Mouse (Mus musculus): ENCODE measurements at regions not wholly inside any gene's neighbourhood (a gene's known extent, or its start where the extent isn't known, plus 50 kb on each side); places are given as distances from the start of the nearest gene placed in this dataset.

- Histone ChIP-seq H3K27ac (ENCODE audit: low read length) (no peak overlapping the region), H3K9ac (ENCODE audit: low read depth, low read length) (no peak overlapping the region), H3K36me3 (ENCODE audit: control insufficient read depth, insufficient read depth, low read length) (no peaks in the 10 kb centered on the region), H3K4me2 (ENCODE audit: low read length) (no peak overlapping the region), H3K27me3 (ENCODE audit: control insufficient read depth, insufficient read depth, low read depth, low read length) (no peaks in the 10 kb centered on the region), H3K4me1 (ENCODE audit: control insufficient read depth, insufficient read depth, low read length) (peaks cover 5% of the 10 kb centered on the region; the same call in 1 of the 2 replicates), H3K9me3 (replicated peaks; ENCODE audit: control insufficient read depth, low read length, poor library complexity, severe bottlenecking) (no peaks in the 10 kb centered on the region), H3K4me3 (ENCODE audit: low read depth, low read length) (no peak overlapping the region)
- 88% methylated on average over 4 of the region's 4 CpGs for WGBS
- no peak for ATAC-seq
Observed at GRCm38 (mm10) chr6:99974464-99974863, 248.3 kb upstream of the Prok2 start.

GRCm38 (mm10) chr6:99971376-99971775, 245.2 kb upstream of the Prok2 start:
- 31% methylated on average over 9 of the region's 9 CpGs for WGBS
- H3K4me1 ChIP-seq (ENCODE audit: control insufficient read depth, insufficient read depth, low read length) = peaks cover 5% of the 10 kb centered on the region; the same call in 1 of the 2 replicates
- H3K36me3 ChIP-seq (ENCODE audit: control insufficient read depth, insufficient read depth, low read length) = no peaks in the 10 kb centered on the region
- no peak overlapping the region for H3K4me2 ChIP-seq (ENCODE audit: low read length)
- no peaks in the 10 kb centered on the region for H3K27me3 ChIP-seq (ENCODE audit: control insufficient read depth, insufficient read depth, low read depth, low read length)
- no peak overlapping the region for H3K4me3 ChIP-seq (ENCODE audit: low read depth, low read length)
- H3K9me3 ChIP-seq (replicated peaks; ENCODE audit: control insufficient read depth, low read length, poor library complexity, severe bottlenecking) = no peaks in the 10 kb centered on the region
- no peak overlapping the region for H3K27ac ChIP-seq (ENCODE audit: low read length)
- H3K9ac ChIP-seq (ENCODE audit: low read depth, low read length) = no peak overlapping the region
- ATAC-seq = peak; percentile 66

GRCm38 (mm10) chr6:99968889-99969288, 242.7 kb upstream of the Prok2 start:
- peak; percentile 70 for ATAC-seq
- Histone ChIP-seq H3K27me3 (ENCODE audit: control insufficient read depth, insufficient read depth, low read depth, low read length) (no peaks in the 10 kb centered on the region), H3K9me3 (replicated peaks; ENCODE audit: control insufficient read depth, low read length, poor library complexity, severe bottlenecking) (no peaks in the 10 kb centered on the region), H3K9ac (ENCODE audit: low read depth, low read length) (no peak overlapping the region), H3K4me3 (ENCODE audit: low read depth, low read length) (no peak overlapping the region), H3K4me1 (ENCODE audit: control insufficient read depth, insufficient read depth, low read length) (peaks cover 9% of the 10 kb centered on the region), H3K36me3 (ENCODE audit: control insufficient read depth, insufficient read depth, low read length) (no peaks in the 10 kb centered on the region), H3K27ac (ENCODE audit: low read length) (no peak overlapping the region), H3K4me2 (ENCODE audit: low read length) (no peak overlapping the region)
- 61% methylated on average over 5 of the region's 5 CpGs for WGBS

DNA sequence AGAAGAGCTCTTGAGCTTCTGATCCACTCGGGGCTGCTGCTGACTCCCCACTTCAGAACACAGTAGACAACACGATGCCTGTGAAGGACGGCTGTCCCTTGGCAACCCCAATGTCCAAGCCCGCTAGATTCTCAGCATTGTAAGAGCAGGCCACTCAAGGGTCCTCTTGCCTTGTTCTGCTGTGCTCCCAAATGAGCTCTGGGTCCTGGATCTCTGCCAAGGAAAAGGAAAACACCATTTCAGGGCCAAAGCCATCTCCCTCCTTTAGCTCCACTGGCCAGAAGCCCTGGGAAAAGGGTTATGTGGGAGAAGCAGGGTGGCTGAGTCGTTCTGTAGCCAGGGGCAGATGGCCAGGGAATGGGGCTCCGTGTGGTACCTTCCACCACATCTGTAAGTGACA, 241.3 kb upstream of the Prok2 start:
- no peaks in the 10 kb centered on the region for H3K36me3 ChIP-seq (ENCODE audit: control insufficient read depth, insufficient read depth, low read length)
- peaks cover 9% of the 10 kb centered on the region for H3K4me1 ChIP-seq (ENCODE audit: control insufficient read depth, insufficient read depth, low read length)
- H3K9me3 ChIP-seq (replicated peaks; ENCODE audit: control insufficient read depth, low read length, poor library complexity, severe bottlenecking) = no peaks in the 10 kb centered on the region
- H3K27ac ChIP-seq (ENCODE audit: low read length) = no peak overlapping the region
- ATAC-seq = no peak; the same call in 1 of the 2 replicates
- no peak overlapping the region for H3K4me3 ChIP-seq (ENCODE audit: low read depth, low read length)
- 71% methylated on average over 6 of the region's 6 CpGs for WGBS
- H3K27me3 ChIP-seq (ENCODE audit: control insufficient read depth, insufficient read depth, low read depth, low read length) = no peaks in the 10 kb centered on the region
- no peak overlapping the region for H3K9ac ChIP-seq (ENCODE audit: low read depth, low read length)
- no peak overlapping the region for H3K4me2 ChIP-seq (ENCODE audit: low read length)

- peaks cover 4% of the 10 kb centered on the region; the same call in 1 of the 2 replicates for H3K4me1 ChIP-seq (ENCODE audit: control insufficient read depth, insufficient read depth, low read length)
- no peaks in the 10 kb centered on the region for H3K36me3 ChIP-seq (ENCODE audit: control insufficient read depth, insufficient read depth, low read length)
- H3K27me3 ChIP-seq (ENCODE audit: control insufficient read depth, insufficient read depth, low read depth, low read length) = no peaks in the 10 kb centered on the region
- no peak overlapping the region for H3K9ac ChIP-seq (ENCODE audit: low read depth, low read length)
- H3K4me3 ChIP-seq (ENCODE audit: low read depth, low read length) = no peak overlapping the region
- no peaks in the 10 kb centered on the region for H3K9me3 ChIP-seq (replicated peaks; ENCODE audit: control insufficient read depth, low read length, poor library complexity, severe bottlenecking)
- no peak overlapping the region for H3K27ac ChIP-seq (ENCODE audit: low read length)
- H3K4me2 ChIP-seq (ENCODE audit: low read length) = no peak overlapping the region
- no peak for ATAC-seq
- WGBS = 42% methylated on average over 3 of the region's 3 CpGs
Observed at GRCm38 (mm10) chr6:99964540-99964939, 238.3 kb upstream of the Prok2 start.

GRCm38 (mm10) chr6:99964007-99964406, 237.8 kb upstream of the Prok2 start:
- 62% methylated on average over 4 of the region's 4 CpGs for WGBS

GRCm38 (mm10) chr6:99959371-99959770, 233.2 kb upstream of the Prok2 start:
- Histone ChIP-seq H3K27ac (ENCODE audit: low read length) (no peak overlapping the region), H3K4me2 (ENCODE audit: low read length) (no peak overlapping the region), H3K9ac (ENCODE audit: low read depth, low read length) (no peak overlapping the region), H3K9me3 (replicated peaks; ENCODE audit: control insufficient read depth, low read length, poor library complexity, severe bottlenecking) (no peaks in the 10 kb centered on the region), H3K36me3 (ENCODE audit: control insufficient read depth, insufficient read depth, low read length) (no peaks in the 10 kb centered on the region), H3K27me3 (ENCODE audit: control insufficient read depth, insufficient read depth, low read depth, low read length) (no peaks in the 10 kb centered on the region), H3K4me3 (ENCODE audit: low read depth, low read length) (no peak overlapping the region), H3K4me1 (ENCODE audit: control insufficient read depth, insufficient read depth, low read length) (peaks cover 8% of the 10 kb centered on the region)
- ATAC-seq = no peak
- WGBS = 34% methylated on average over 4 of the region's 4 CpGs

More at GRCm38 (mm10) chr6:99964007-99964406, 237.8 kb upstream of the Prok2 start:
- peaks cover 4% of the 10 kb centered on the region; the same call in 1 of the 2 replicates for H3K4me1 ChIP-seq (ENCODE audit: control insufficient read depth, insufficient read depth, low read length)
- no peak overlapping the region for H3K9ac ChIP-seq (ENCODE audit: low read depth, low read length)
- H3K27me3 ChIP-seq (ENCODE audit: control insufficient read depth, insufficient read depth, low read depth, low read length) = no peaks in the 10 kb centered on the region
- H3K27ac ChIP-seq (ENCODE audit: low read length) = no peak overlapping the region
- H3K36me3 ChIP-seq (ENCODE audit: control insufficient read depth, insufficient read depth, low read length) = no peaks in the 10 kb centered on the region
- peak; percentile 43; the same call in 1 of the 2 replicates for ATAC-seq
- no peak overlapping the region for H3K4me3 ChIP-seq (ENCODE audit: low read depth, low read length)
- no peaks in the 10 kb centered on the region for H3K9me3 ChIP-seq (replicated peaks; ENCODE audit: control insufficient read depth, low read length, poor library complexity, severe bottlenecking)
- H3K4me2 ChIP-seq (ENCODE audit: low read length) = no peak overlapping the region

DNA sequence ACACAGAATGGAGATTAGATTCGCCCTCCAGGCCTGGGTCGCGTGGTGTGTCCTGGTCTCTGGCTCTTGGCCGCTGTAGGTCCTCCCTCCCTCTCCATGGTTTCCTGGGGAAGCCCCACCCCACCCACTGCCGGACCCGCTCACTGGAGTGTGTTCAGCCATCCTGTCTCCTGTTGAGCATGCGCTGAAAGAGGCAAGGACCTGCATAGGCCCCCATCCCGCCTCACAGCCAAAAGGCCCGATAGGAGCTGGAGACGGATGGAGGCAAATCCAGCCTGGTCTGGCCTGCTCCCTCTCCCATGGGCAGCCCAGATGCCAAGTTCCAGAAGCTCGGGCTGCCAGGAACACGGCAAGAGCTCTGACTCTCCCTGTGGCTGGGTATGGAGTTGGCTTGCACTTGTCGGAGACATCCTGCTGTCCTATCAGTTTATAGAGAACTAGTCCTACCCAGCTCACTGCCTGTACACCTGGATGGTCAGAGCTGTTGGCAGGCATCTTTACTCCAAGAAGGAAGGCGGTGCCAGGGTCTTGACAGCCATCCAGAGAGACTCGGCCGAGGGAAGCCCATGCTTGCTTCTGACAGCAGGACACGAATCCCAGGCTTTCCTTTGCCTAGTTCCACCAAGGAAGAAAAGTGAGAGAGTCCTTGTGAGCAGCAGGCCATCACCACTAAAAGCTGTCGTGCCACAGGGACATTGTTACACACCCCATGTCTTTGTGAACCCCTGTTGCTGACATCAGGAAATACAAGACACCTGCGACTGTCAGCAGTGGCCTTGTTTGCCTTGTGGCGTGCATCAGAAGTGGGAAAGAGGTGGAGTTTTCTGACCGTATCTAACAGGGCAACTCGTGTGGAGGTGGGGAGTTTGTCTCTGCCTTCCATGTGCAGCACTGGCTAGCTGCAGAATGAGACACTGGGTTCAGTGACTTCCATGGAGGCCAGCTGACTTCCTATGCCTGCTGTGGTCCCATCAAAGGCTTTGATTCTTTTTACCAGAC, 228.9 kb upstream of the Prok2 start:
- Histone ChIP-seq H3K9me3 (replicated peaks; ENCODE audit: control insufficient read depth, low read length, poor library complexity, severe bottlenecking) (no peaks in the 10 kb centered on the region), H3K4me1 (ENCODE audit: control insufficient read depth, insufficient read depth, low read length) (peaks cover 11% of the 10 kb centered on the region), H3K36me3 (ENCODE audit: control insufficient read depth, insufficient read depth, low read length) (no peaks in the 10 kb centered on the region), H3K27ac (ENCODE audit: low read length) (peak overlapping the region; percentile 67), H3K4me3 (ENCODE audit: low read depth, low read length) (no peak overlapping the region), H3K27me3 (ENCODE audit: control insufficient read depth, insufficient read depth, low read depth, low read length) (no peaks in the 10 kb centered on the region), H3K4me2 (ENCODE audit: low read length) (no peak overlapping the region), H3K9ac (ENCODE audit: low read depth, low read length) (no peak overlapping the region)
- 58% methylated on average over 22 of the region's 22 CpGs for WGBS
- peak; percentile 77 for ATAC-seq

Measured in midbrain, embryonic 16.5 days (tissue).